Mouse (Mus musculus): ENCODE data around the gene Slc15a3. TPM values are rescaled to one million over a fixed set of nuclear protein-coding genes. Genes with fewer than 3 reads are reported as not detected.

The Slc15a3 gene
- total RNA-seq, 2 experiments from 2014 or later, result 3.2 to 3.8 TPM

- ATAC-seq (replicated peaks; ENCODE audit: low FRiP score, poor library complexity, severe bottlenecking), result 0 out of 2 replicates have a peak, but pooled peaks have one; percentile 14
These were observed 65.6 kb downstream of the Slc15a3 start for GRCm38 (mm10) chr19:10904927-10905727.

- ATAC-seq (replicated peaks; ENCODE audit: low FRiP score, poor library complexity, severe bottlenecking), result no peak
These were observed 66.1 kb downstream of the Slc15a3 start for GRCm38 (mm10) chr19:10905728-10906000.

- 0 out of 2 replicates have a peak, but pooled peaks have one; percentile 61 for ATAC-seq (replicated peaks; ENCODE audit: low FRiP score, poor library complexity, severe bottlenecking)
These were observed 68.4 kb downstream of the Slc15a3 start for GRCm38 (mm10) chr19:10907891-10908290.

Other genes with a start within 250 kb of the Slc15a3 start
- 49.6 and 78.4 TPM in 2 replicates for gene Ddb1, start 234.4 kb upstream of the Slc15a3 start, total RNA-seq (2015; ENCODE audit: low replicate concordance)
- gene Ddb1, start 234.4 kb upstream of the Slc15a3 start, total RNA-seq (2017; ENCODE audit: low replicate concordance), result 197 and 283 TPM in 2 replicates
- 1.5 and 2.1 TPM in 2 replicates for gene Tkfc, start 234.1 kb upstream of the Slc15a3 start, total RNA-seq (2015; ENCODE audit: low replicate concordance)
- gene Tkfc, start 234.1 kb upstream of the Slc15a3 start, total RNA-seq (2017; ENCODE audit: low replicate concordance), result 1.1 TPM in 2 replicates
- not detected in 2 replicates for gene Vwce, start 205.5 kb upstream of the Slc15a3 start, total RNA-seq (2015; ENCODE audit: low replicate concordance)
- not detected in 2 replicates for gene Vwce, start 205.5 kb upstream of the Slc15a3 start, total RNA-seq (2017; ENCODE audit: low replicate concordance)
- not detected in 2 replicates for gene Pga5, start 161.7 kb upstream of the Slc15a3 start, total RNA-seq (2015; ENCODE audit: low replicate concordance)
- not detected in 2 replicates for gene Pga5, start 161.7 kb upstream of the Slc15a3 start, total RNA-seq (2017; ENCODE audit: low replicate concordance)
- 7.9 and 8.6 TPM in 2 replicates for gene Vps37c, start 151.0 kb upstream of the Slc15a3 start, total RNA-seq (2015; ENCODE audit: low replicate concordance)
- 2.9 and 4.7 TPM in 2 replicates for gene Vps37c, start 151.0 kb upstream of the Slc15a3 start, total RNA-seq (2017; ENCODE audit: low replicate concordance)
- gene Cd5, start 100.7 kb upstream of the Slc15a3 start, total RNA-seq (2015; ENCODE audit: low replicate concordance), result not detected in 2 replicates
- 0.17 TPM in 1 of 2 replicates, not detected in the other for gene Cd5, start 100.7 kb upstream of the Slc15a3 start, total RNA-seq (2017; ENCODE audit: low replicate concordance)
- not detected in 2 replicates for gene Cd6, start 9.7 kb upstream of the Slc15a3 start, total RNA-seq (2015; ENCODE audit: low replicate concordance)
- gene Cd6, start 9.7 kb upstream of the Slc15a3 start, total RNA-seq (2017; ENCODE audit: low replicate concordance), result not detected in 2 replicates
- not detected in 2 replicates for gene Tmem132a, start 30.2 kb downstream of the Slc15a3 start, total RNA-seq (2015; ENCODE audit: low replicate concordance)
- gene Tmem132a, start 30.2 kb downstream of the Slc15a3 start, total RNA-seq (2017; ENCODE audit: low replicate concordance), result not detected in 2 replicates
- gene Tmem109, start 42.3 kb downstream of the Slc15a3 start, total RNA-seq (2015; ENCODE audit: low replicate concordance), result 6.3 and 10.4 TPM in 2 replicates
- gene Tmem109, start 42.3 kb downstream of the Slc15a3 start, total RNA-seq (2017; ENCODE audit: low replicate concordance), result 2.4 and 6.6 TPM in 2 replicates
- 10.0 and 14.4 TPM in 2 replicates for gene Prpf19, start 55.5 kb downstream of the Slc15a3 start, total RNA-seq (2015; ENCODE audit: low replicate concordance)
- 26.3 and 59.3 TPM in 2 replicates for gene Prpf19, start 55.5 kb downstream of the Slc15a3 start, total RNA-seq (2017; ENCODE audit: low replicate concordance)
- gene Zp1, start 80.9 kb downstream of the Slc15a3 start, total RNA-seq (2015; ENCODE audit: low replicate concordance), result not detected in 2 replicates
- not detected in 2 replicates for gene Zp1, start 80.9 kb downstream of the Slc15a3 start, total RNA-seq (2017; ENCODE audit: low replicate concordance)
- not detected in 2 replicates for gene Ptgdr2, start 97.4 kb downstream of the Slc15a3 start, total RNA-seq (2015; ENCODE audit: low replicate concordance)
- gene Ptgdr2, start 97.4 kb downstream of the Slc15a3 start, total RNA-seq (2017; ENCODE audit: low replicate concordance), result not detected in 2 replicates
- gene Ccdc86, start 109.5 kb downstream of the Slc15a3 start, total RNA-seq (2015; ENCODE audit: low replicate concordance), result 3.1 and 9.6 TPM in 2 replicates
- 0.28 and 1.5 TPM in 2 replicates for gene Ccdc86, start 109.5 kb downstream of the Slc15a3 start, total RNA-seq (2017; ENCODE audit: low replicate concordance)
- gene Ms4a10, start 134.9 kb downstream of the Slc15a3 start, total RNA-seq (2015; ENCODE audit: low replicate concordance), result not detected in 2 replicates
- not detected in 2 replicates for gene Ms4a10, start 134.9 kb downstream of the Slc15a3 start, total RNA-seq (2017; ENCODE audit: low replicate concordance)
- gene Ms4a15, start 153.5 kb downstream of the Slc15a3 start, total RNA-seq (2015; ENCODE audit: low replicate concordance), result not detected in 2 replicates
- 1.5 TPM in 1 of 2 replicates, not detected in the other for gene Ms4a15, start 153.5 kb downstream of the Slc15a3 start, total RNA-seq (2017; ENCODE audit: low replicate concordance)
- gene Ms4a18, start 178.3 kb downstream of the Slc15a3 start, total RNA-seq (2015; ENCODE audit: low replicate concordance), result not detected in 2 replicates
- gene Ms4a18, start 178.3 kb downstream of the Slc15a3 start, total RNA-seq (2017; ENCODE audit: low replicate concordance), result not detected in 2 replicates
- gene Ms4a8a, start 241.4 kb downstream of the Slc15a3 start, total RNA-seq (2015; ENCODE audit: low replicate concordance), result 5.4 and 9.6 TPM in 2 replicates
- gene Ms4a8a, start 241.4 kb downstream of the Slc15a3 start, total RNA-seq (2017; ENCODE audit: low replicate concordance), result 0.34 and 5.2 TPM in 2 replicates